Mouse (Mus musculus): Measurements from ENCODE around the gene BC025920.

Gene BC025920

GRCm38 (mm10) chr10:81642648-81643448, 36.8 kb downstream of the BC025920 start:
- no peak for DNase-seq

- DNase-seq, result peak; percentile 96 to 98
Measured at GRCm38 (mm10) chr10:81643449-81644055, 37.5 kb downstream of the BC025920 start.

GRCm38 (mm10) chr10:81644162-81644561, 38.1 kb downstream of the BC025920 start:
- no peak for DNase-seq

- no peak for DNase-seq
Measured at GRCm38 (mm10) chr10:81644716-81645115, 38.6 kb downstream of the BC025920 start.

- DNase-seq, result no peak
Measured at GRCm38 (mm10) chr10:81645391-81645790, 39.3 kb downstream of the BC025920 start.

- no peak for DNase-seq
Measured at GRCm38 (mm10) chr10:81646015-81646555, 40.0 kb downstream of the BC025920 start.

GRCm38 (mm10) chr10:81648803-81649775, 43.0 kb downstream of the BC025920 start, which contains the start of gene Gm10778:
TSS of gene Gm10778 (plus strand) at chr10:81649059.
- peak; percentile 86 to 91 for DNase-seq

- DNase-seq, result no peak
Measured at GRCm38 (mm10) chr10:81655178-81655577, 49.1 kb downstream of the BC025920 start.

- DNase-seq, result no peak
Measured at GRCm38 (mm10) chr10:81656174-81656573, 50.1 kb downstream of the BC025920 start.
